Mouse (Mus musculus): ENCODE results near the gene Slc7a6. TPM values are rescaled to one million over a fixed set of nuclear protein-coding genes. Genes with fewer than 3 reads are reported as not detected.

Gene Slc7a6
- polyA plus RNA-seq, 1 experiment: 21.3 TPM

DNA sequence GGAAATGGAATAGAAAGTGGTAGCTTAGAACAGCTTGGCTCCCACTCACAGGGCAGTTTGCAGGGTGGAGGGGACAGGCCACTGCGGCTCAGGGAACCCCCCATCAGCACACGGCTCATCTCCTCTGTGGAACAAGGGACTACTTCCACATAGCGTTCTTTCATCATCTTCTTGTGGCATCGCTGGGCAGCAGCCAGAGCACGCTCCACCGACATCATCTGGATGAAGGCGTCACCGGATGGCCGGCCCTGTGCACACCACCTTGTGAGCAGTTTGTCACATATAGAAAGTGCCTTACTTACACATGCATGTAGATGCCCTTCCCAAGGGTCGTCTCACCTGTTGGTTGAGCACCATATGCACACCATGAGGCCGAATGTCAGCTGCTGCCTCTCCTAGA lies 36.3 kb upstream of the Slc7a6 start:
- no peak for TF ChIP-seq MYOD1 (IDR thresholded peaks at IDR 0.05; ENCODE audit: control insufficient read depth, insufficient read length, low read depth)
- TF ChIP-seq MYOG (IDR thresholded peaks at IDR 0.05; ENCODE audit: control insufficient read depth, extremely low read depth, insufficient read length): no peak
- TF ChIP-seq CTCF (IDR thresholded peaks at IDR 0.05; ENCODE audit: control insufficient read depth, insufficient read depth, insufficient read length): no peak
- TF ChIP-seq MAX (IDR thresholded peaks at IDR 0.05): no peak
- TF ChIP-seq CEBPB (IDR thresholded peaks at IDR 0.05; ENCODE audit: low read depth): no peak
- TF ChIP-seq USF1 (IDR thresholded peaks at IDR 0.05; ENCODE audit: low read depth): no peak
- no peak for TF ChIP-seq FOSL1 (IDR thresholded peaks at IDR 0.05; ENCODE audit: insufficient read depth, low read length, poor library complexity, severe bottlenecking)
- no peak overlapping the region for H3ac ChIP-seq (ENCODE audit: control insufficient read depth, insufficient read length, low read depth)
- H3K27me3 ChIP-seq (ENCODE audit: control insufficient read depth, insufficient read depth, insufficient read length): no peaks in the 10 kb centered on the region
- no peak overlapping the region for H3K4me3 ChIP-seq (ENCODE audit: insufficient read depth, poor library complexity, severe bottlenecking)
- H3K79me2 ChIP-seq (ENCODE audit: control insufficient read depth, insufficient read depth): no peaks in the 10 kb centered on the region
- H3K79me3 ChIP-seq (ENCODE audit: low read depth): no peaks in the 10 kb centered on the region
- H3K36me3 ChIP-seq (ENCODE audit: control insufficient read depth, insufficient read depth): peaks cover 28% of the 10 kb centered on the region

- Histone ChIP-seq H3K4me3 (ENCODE audit: insufficient read depth, poor library complexity, severe bottlenecking) (no peak overlapping the region), H3K36me3 (ENCODE audit: control insufficient read depth, insufficient read depth) (peaks cover 16% of the 10 kb centered on the region), H3K79me2 (ENCODE audit: control insufficient read depth, insufficient read depth) (no peaks in the 10 kb centered on the region), H3ac (ENCODE audit: control insufficient read depth, insufficient read length, low read depth) (no peak overlapping the region), H3K27me3 (ENCODE audit: control insufficient read depth, insufficient read depth, insufficient read length) (no peaks in the 10 kb centered on the region), H3K79me3 (ENCODE audit: low read depth) (no peaks in the 10 kb centered on the region)
- no peak for TF ChIP-seq MYOG (IDR thresholded peaks at IDR 0.05; ENCODE audit: control insufficient read depth, extremely low read depth, insufficient read length)
- TF ChIP-seq MYOD1 (IDR thresholded peaks at IDR 0.05; ENCODE audit: control insufficient read depth, insufficient read length, low read depth): no peak
- TF ChIP-seq MAX (IDR thresholded peaks at IDR 0.05): no peak
- TF ChIP-seq FOSL1 (IDR thresholded peaks at IDR 0.05; ENCODE audit: insufficient read depth, low read length, poor library complexity, severe bottlenecking): no peak
- no peak for TF ChIP-seq USF1 (IDR thresholded peaks at IDR 0.05; ENCODE audit: low read depth)
- TF ChIP-seq CTCF (IDR thresholded peaks at IDR 0.05; ENCODE audit: control insufficient read depth, insufficient read depth, insufficient read length): no peak
- TF ChIP-seq CEBPB (IDR thresholded peaks at IDR 0.05; ENCODE audit: low read depth): no peak
Measured at GRCm38 (mm10) chr8:106133526-106133925, 35.1 kb upstream of the Slc7a6 start.

DNA sequence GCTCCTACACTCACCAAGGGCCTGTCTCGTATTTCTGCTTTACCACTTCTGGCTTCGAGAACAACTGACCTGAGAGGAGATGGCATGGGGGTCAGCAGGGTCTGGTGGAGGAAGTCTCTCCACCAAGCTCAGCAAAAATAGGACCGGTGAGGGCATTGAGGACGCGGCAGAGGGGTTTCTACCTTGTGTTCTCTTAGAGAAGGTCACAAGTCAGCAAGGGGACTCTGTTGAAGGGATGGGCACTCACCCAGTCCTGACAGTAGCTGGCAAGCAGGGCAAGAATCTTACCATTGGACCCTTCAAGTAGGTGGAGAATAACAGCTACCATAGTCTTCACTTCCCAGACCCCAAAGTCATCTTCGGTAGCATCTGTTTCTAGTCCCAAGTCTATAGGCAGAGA lies 34.7 kb upstream of the Slc7a6 start:
- H3K79me2 ChIP-seq (ENCODE audit: control insufficient read depth, insufficient read depth): no peaks in the 10 kb centered on the region
- peaks cover 13% of the 10 kb centered on the region for H3K36me3 ChIP-seq (ENCODE audit: control insufficient read depth, insufficient read depth)
- H3K27me3 ChIP-seq (ENCODE audit: control insufficient read depth, insufficient read depth, insufficient read length): no peaks in the 10 kb centered on the region
- no peak overlapping the region for H3K4me3 ChIP-seq (ENCODE audit: insufficient read depth, poor library complexity, severe bottlenecking)
- H3K79me3 ChIP-seq (ENCODE audit: low read depth): no peaks in the 10 kb centered on the region
- H3ac ChIP-seq (ENCODE audit: control insufficient read depth, insufficient read length, low read depth): no peak overlapping the region
- TF ChIP-seq USF1 (IDR thresholded peaks at IDR 0.05; ENCODE audit: low read depth): no peak
- TF ChIP-seq MAX (IDR thresholded peaks at IDR 0.05): no peak
- no peak for TF ChIP-seq CEBPB (IDR thresholded peaks at IDR 0.05; ENCODE audit: low read depth)
- TF ChIP-seq MYOD1 (IDR thresholded peaks at IDR 0.05; ENCODE audit: control insufficient read depth, insufficient read length, low read depth): no peak
- no peak for TF ChIP-seq FOSL1 (IDR thresholded peaks at IDR 0.05; ENCODE audit: insufficient read depth, low read length, poor library complexity, severe bottlenecking)
- no peak for TF ChIP-seq MYOG (IDR thresholded peaks at IDR 0.05; ENCODE audit: control insufficient read depth, extremely low read depth, insufficient read length)
- no peak for TF ChIP-seq CTCF (IDR thresholded peaks at IDR 0.05; ENCODE audit: control insufficient read depth, insufficient read depth, insufficient read length)

GRCm38 (mm10) chr8:106134751-106135571 lies 33.7 kb upstream of the Slc7a6 start:
- H3ac ChIP-seq (ENCODE audit: control insufficient read depth, insufficient read length, low read depth): no peak overlapping the region
- H3K79me3 ChIP-seq (ENCODE audit: low read depth): no peaks in the 10 kb centered on the region
- TF ChIP-seq MYOD1 (IDR thresholded peaks at IDR 0.05; ENCODE audit: control insufficient read depth, insufficient read length, low read depth) (no peak), CEBPB (IDR thresholded peaks at IDR 0.05; ENCODE audit: low read depth) (no peak), USF1 (IDR thresholded peaks at IDR 0.05; ENCODE audit: low read depth) (no peak), MAX (IDR thresholded peaks at IDR 0.05) (no peak), CTCF (IDR thresholded peaks at IDR 0.05; ENCODE audit: control insufficient read depth, insufficient read depth, insufficient read length) (no peak), MYOG (IDR thresholded peaks at IDR 0.05; ENCODE audit: control insufficient read depth, extremely low read depth, insufficient read length) (no peak), FOSL1 (IDR thresholded peaks at IDR 0.05; ENCODE audit: insufficient read depth, low read length, poor library complexity, severe bottlenecking) (no peak)
- no peaks in the 10 kb centered on the region for H3K79me2 ChIP-seq (ENCODE audit: control insufficient read depth, insufficient read depth)
- H3K36me3 ChIP-seq (ENCODE audit: control insufficient read depth, insufficient read depth): peaks cover 3% of the 10 kb centered on the region
- no peaks in the 10 kb centered on the region for H3K27me3 ChIP-seq (ENCODE audit: control insufficient read depth, insufficient read depth, insufficient read length)
- H3K4me3 ChIP-seq (ENCODE audit: insufficient read depth, poor library complexity, severe bottlenecking): no peak overlapping the region

DNA sequence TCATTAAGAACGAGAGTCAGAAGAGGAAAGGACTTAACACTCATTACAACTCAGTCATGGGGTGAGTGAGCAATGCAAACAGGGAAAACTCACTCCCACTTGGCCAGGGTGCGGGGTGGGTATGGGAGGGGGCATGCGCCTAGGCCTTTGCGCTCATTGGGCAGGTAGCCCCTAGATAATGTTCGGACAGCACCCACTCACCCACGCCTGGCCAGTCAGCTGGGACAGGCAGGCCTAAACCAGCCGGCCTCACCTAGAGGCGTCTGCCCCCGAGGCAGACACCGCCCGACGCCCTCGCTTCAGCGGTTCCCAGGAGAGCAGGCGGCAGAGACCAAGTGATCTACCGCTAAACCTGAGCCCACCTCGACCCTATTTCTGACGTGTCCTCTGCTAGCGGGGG lies 33.0 kb upstream of the Slc7a6 start:
- Histone ChIP-seq H3K79me3 (ENCODE audit: low read depth) (no peaks in the 10 kb centered on the region), H3K79me2 (ENCODE audit: control insufficient read depth, insufficient read depth) (no peaks in the 10 kb centered on the region), H3ac (ENCODE audit: control insufficient read depth, insufficient read length, low read depth) (no peak overlapping the region), H3K27me3 (ENCODE audit: control insufficient read depth, insufficient read depth, insufficient read length) (no peaks in the 10 kb centered on the region), H3K4me3 (ENCODE audit: insufficient read depth, poor library complexity, severe bottlenecking) (no peak overlapping the region), H3K36me3 (ENCODE audit: control insufficient read depth, insufficient read depth) (peaks cover 3% of the 10 kb centered on the region)
- TF ChIP-seq CEBPB (IDR thresholded peaks at IDR 0.05; ENCODE audit: low read depth): no peak
- TF ChIP-seq MYOG (IDR thresholded peaks at IDR 0.05; ENCODE audit: control insufficient read depth, extremely low read depth, insufficient read length): no peak

Data from C2C12 (cell line).